Mouse (Mus musculus) ES-Bruce4 (cell line): ENCODE data around the gene Lztfl1.

ENCODE experiments used
- CTCF ChIP-seq: IDR thresholded peaks from one replicate; pipeline ENCODE4 v1.8.1; 2011; ENCODE audit warnings: low read depth, low read length
- EP300 ChIP-seq: IDR thresholded peaks from 2 replicates; pipeline ENCODE4 v1.6.1; 2011; ENCODE audit warnings: low read depth, low read length; ENCODE audit not compliant: insufficient read depth
- POLR2A ChIP-seq: IDR thresholded peaks from one replicate; pipeline ENCODE4 v1.8.1; 2011; ENCODE audit warnings: low read length; ENCODE audit not compliant: insufficient read depth

DNA sequence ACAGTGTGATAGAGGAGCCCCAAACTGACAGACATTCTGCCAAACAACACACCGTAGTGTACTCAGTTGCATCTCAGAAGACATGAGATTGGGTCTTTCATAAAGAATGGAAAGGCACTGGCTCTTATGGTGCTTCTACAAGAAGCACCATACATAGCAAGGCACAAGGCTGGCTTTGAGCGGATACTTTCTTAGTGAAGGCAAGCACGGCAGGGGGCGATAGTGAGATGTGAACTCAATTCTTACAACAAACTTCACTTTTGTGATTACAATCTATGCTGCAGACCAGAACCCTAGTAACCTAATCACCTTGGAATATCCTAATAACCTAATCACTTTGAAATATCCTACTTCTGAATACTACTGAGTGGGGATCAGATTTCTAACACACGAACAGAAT, 51.9 kb downstream of the Lztfl1 start:
- peak; percentile 28 for TF ChIP-seq CTCF
- no peak for TF ChIP-seq POLR2A
- TF ChIP-seq EP300 = no peak
